Mouse (Mus musculus): Measurements from ENCODE around the gene Rapgef1.

GRCm38 (mm10) chr2:29631020-29631419, 11.5 kb downstream of the Rapgef1 start:
- no peak for TF ChIP-seq HCFC1 (IDR thresholded peaks at IDR 0.05; ENCODE audit: borderline replicate concordance, insufficient read depth, low read length)
- TF ChIP-seq ZNF384 (IDR thresholded peaks at IDR 0.05; ENCODE audit: low read depth, low read length) = no peak
- no peak for TF ChIP-seq ZC3H11A (IDR thresholded peaks at IDR 0.05; ENCODE audit: borderline replicate concordance, low read depth, low read length)
- no peak for TF ChIP-seq MAFK (IDR thresholded peaks at IDR 0.05; ENCODE audit: insufficient read depth, low read depth, low read length)
- no peak for TF ChIP-seq CHD2 (IDR thresholded peaks at IDR 0.05; ENCODE audit: low read depth, low read length)

Measured in ES-E14 (cell line).